Mouse (Mus musculus) gonadal fat pad, adult 2 months (tissue): ENCODE data around the gene Olfr288. TPM values are rescaled to one million over a fixed set of nuclear protein-coding genes. Genes with fewer than 3 reads are reported as not detected.

Source experiments
- DNase-seq: peaks from one replicate; pipeline ENCODE4 v3.0.0-alpha.2; 2012; ENCODE audit warnings: low read depth
- polyA plus RNA-seq: library from polyadenylated mRNA; depleted of rRNA; stranded (reverse); fragments of >200 nt; gene quantifications from 2 replicates; pipeline ENCODE4 v1.2.3, GENCODE M21; 2012

The Olfr288 gene
- polyA plus RNA-seq, 1 experiment, result not detected

DNA sequence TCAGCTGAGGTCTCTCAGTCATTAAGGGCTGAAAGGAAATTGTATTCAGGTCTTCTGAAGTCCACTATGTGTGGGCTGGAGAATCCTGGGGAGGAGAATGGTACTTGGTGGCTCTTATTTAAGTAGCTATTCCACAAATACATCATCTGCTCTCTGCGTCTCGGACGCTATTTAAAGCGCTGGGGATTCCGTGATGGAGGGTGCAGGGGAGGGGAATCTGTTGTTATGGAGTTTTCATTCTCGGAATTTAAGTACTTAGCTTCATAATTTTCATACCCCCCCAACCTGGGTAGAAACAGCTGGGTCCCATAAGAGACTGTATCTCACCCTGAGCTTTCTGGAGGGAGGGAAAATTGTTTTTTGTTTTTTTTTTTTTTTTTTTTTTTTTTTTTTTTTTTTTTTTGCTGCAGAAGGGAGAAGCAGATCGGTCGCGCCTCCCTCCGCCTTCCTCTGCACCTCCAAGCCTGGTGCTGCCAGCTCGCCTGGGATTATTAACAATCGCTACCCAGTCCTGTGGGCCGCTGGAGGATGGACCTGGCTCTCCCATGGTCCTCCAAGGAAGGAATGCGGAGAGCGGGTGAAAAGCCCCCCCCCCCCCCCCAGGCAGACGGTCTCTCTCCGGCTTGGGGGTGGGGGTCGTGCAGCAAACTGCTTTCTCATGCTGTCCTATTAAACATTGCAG, 28.2 kb downstream of the Olfr288 start, which contains the start of gene Ccdc184:
Ccdc184 (plus strand) TSS at position 196 of the 682 bp plus-strand sequence.
- DNase-seq, result no peak

- no peak for DNase-seq
These were observed 29.8 kb downstream of the Olfr288 start, which contains the start of gene Asb8 for GRCm38 (mm10) chr15:98165525-98165924. Gene Asb8, minus strand, starts transcription at chr15:98165625.

- DNase-seq, result no peak
These were observed 32.8 kb downstream of the Olfr288 start for GRCm38 (mm10) chr15:98162561-98162960.

GRCm38 (mm10) chr15:98161026-98161805, 34.1 kb downstream of the Olfr288 start:
- no peak for DNase-seq

DNA sequence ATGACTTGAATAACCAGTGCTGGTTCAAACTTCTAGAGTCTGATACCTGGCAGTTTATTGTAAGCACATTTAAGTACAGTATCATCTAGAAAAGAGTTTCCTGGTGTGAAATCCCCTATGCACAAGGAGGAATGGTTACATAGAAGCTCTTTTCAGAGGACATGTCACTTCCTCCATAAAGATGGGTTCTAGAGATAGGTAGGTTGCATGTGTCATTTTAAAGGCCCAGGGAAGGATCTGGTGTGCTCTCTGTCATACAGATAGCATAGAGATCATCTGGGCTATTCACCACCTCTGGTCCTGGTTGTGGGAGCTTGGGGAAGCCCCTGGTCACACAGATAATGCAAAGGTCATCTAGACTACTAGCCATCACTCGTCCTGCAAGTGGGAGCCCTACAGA, 38.1 kb downstream of the Olfr288 start:
- no peak for DNase-seq

DNA sequence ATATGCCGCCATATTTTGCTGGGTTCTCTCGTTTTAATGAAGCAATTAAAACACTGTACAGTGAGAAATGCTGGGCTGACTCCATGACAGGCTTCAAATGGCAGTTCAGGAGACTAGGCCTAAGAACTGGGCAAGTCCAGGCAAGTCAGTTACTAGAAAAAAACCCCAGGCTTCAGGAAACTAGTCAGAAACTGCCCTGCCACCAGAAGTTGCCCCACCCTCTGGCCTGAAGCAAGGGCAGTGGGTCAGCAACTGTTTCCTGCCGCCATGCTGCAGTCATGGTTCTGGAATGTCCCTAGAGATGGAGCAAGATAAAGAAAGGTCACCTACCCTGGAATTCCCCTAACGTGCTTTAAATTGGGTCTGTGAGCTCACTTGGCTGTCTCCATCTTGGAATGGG, 39.4 kb downstream of the Olfr288 start:
- DNase-seq, result no peak

- DNase-seq, result no peak
These were observed 40.1 kb downstream of the Olfr288 start for GRCm38 (mm10) chr15:98155272-98155671.

GRCm38 (mm10) chr15:98154631-98155030, 40.7 kb downstream of the Olfr288 start:
- DNase-seq, result no peak

DNA sequence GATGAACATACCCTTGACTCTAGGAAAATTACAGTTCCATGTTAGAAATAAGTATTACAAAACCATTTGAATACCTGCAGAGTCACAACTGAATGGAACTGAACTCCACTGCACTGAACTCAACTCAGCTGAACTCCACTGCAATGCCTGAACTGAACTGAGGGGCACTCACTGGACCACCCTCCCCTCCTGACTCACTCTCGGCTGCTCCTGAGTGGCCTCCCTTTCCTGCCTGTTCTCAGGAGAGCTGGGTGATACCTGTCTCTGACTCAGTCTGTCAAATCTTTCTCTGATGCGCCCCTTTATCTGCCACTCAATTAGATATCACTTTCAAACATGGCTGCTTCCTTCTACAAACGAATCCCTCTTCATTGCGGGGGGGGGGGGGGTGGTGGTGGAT, 41.2 kb downstream of the Olfr288 start:
- no peak for DNase-seq

- no peak for DNase-seq
These were observed 41.7 kb downstream of the Olfr288 start for GRCm38 (mm10) chr15:98153625-98154024.

DNA sequence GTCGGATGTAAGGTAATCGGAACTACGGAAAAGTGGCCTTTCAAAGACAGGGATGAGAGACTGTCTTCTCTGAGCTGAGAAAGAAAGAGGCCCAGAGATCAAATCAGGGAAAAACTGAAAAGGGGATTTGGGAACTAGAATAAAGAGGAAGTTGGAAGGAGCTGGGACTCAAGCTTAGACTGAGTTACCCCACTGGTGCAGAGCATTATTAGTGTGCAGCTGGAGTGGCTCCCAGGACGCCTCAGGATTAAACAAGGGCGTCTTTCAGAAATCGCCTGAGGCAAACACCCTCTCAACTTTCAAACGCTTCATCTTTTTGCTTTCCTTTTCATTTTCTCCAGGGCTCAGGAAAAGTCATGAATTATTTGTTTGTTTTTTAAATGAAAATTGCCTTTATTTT, 42.4 kb downstream of the Olfr288 start:
- DNase-seq, result no peak

- DNase-seq, result no peak
These were observed 46.2 kb downstream of the Olfr288 start for GRCm38 (mm10) chr15:98149166-98149602.

DNA sequence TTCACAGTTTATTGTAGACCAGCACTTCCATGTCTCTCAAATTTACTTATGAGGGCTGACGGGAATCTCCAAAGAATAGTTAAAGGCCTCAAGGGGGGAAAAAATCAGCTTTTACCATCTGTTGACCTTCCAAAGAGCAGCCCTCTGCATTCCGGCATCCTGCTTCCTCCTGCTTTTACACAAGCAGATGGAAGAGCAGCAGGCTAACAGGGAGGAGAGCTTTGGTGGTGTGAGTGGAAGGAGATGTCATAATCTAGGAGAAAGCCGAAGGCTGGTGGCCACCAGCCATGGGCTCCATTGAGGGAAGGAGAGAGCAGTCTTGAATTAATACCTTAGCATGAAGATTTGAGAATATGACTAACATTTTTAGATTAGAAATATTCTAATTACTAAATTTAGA, 47.0 kb downstream of the Olfr288 start:
- DNase-seq, result no peak

- no peak for DNase-seq
These were observed 49.7 kb downstream of the Olfr288 start for GRCm38 (mm10) chr15:98145559-98146181.

DNA sequence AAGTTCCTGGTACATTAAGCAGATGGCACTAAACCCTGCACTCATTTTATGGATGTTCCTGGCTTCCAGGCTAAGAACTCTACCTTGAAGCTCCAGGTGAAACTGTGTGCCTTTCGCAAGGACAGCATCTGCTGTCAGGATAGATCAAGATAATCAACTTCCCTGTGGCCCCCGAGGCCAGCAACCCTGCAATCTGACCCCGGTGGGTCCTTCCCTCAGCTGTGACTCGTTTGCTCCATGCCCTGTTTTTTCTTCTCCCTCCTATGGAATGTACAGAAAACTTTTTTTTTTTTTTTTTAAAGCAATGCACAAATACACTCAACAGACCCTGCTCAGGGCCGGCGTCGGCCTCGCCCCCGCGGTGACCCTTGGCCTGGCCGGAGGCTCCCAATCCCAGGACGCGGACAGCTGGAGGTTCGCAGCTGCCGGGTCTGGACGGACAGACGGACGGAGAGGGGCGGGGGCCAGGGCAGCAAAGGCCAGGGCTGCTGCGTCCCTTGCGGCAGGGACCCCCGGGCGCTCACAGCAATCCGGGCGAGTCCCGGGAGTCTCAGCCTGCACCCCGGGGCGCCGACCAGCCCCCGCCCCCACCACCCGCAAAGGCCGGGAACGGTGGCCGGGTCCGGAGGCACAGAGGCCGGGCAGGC, 50.4 kb downstream of the Olfr288 start:
- peak; percentile 63 for DNase-seq

GRCm38 (mm10) chr15:98142515-98142914, 52.8 kb downstream of the Olfr288 start:
- no peak for DNase-seq

- no peak for DNase-seq
These were observed 54.5 kb downstream of the Olfr288 start for GRCm38 (mm10) chr15:98140809-98141208.

- DNase-seq, result peak; percentile 40
These were observed 55.6 kb downstream of the Olfr288 start for GRCm38 (mm10) chr15:98139763-98140162.

DNA sequence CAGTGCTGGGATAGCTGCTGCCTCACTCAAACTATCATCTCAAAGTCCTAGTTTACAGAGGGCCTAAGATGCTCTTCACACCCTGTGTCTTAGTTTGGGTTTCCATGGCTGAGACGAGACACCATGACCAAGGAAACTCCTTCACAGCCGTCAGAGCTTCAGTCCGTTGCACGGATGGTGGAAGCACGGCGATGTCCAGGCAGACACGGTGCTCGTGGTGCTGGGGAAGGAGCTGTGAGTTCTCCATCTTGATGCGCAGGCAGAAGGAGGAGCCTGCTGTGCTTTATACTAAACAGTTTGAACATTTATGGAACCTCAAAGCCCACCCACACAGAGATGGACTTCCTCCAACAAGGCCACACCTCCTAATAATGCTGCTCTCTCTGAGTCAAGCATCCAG, 58.5 kb downstream of the Olfr288 start:
- no peak for DNase-seq
